Mouse (Mus musculus): ENCODE measurements around the gene Slc7a1.

DNA sequence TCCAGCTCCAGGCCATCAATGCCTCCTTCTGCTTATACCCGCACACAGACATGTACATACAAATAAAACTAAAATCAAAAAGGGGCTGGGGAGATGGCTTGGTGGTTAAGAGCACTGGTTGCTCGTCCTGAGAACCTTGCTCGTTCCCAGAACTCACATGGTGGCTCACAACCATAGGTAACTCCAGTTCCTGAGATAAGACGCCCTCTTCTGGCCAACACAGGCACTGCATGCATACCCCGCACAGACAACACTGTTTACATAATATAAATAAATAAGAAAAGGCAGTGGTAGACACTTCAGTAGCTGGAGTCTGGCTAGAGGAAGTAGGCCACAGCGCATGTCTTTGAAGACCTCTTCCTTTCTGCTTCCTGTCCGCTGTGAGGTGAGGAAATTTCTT lies 106.8 kb downstream of the Slc7a1 start:
- no peak; the same call in 1 of the 2 replicates for TF ChIP-seq CTCF (IDR thresholded peaks at IDR 0.05; ENCODE audit: low read depth)
- TF ChIP-seq EP300 (IDR thresholded peaks at IDR 0.05; ENCODE audit: low read depth), result no peak
